Mouse (Mus musculus) heart, embryonic 10.5 days (tissue): Measurements from ENCODE around the gene Tedc1. TPM values are rescaled to one million over a fixed set of nuclear protein-coding genes. Genes with fewer than 3 reads are reported as not detected.

ENCODE experiments used
- DNase-seq: peaks from one replicate; pipeline ENCODE4 v3.0.0-alpha.2; 2017; ENCODE audit warnings: low spot score
- H3K27ac ChIP-seq: fragments of 300-500 bp; sonication (generic); 2 replicates; pipeline ENCODE4 v1.5.1; 2016; ENCODE audit warnings: mild to moderate bottlenecking
- H3K27me3 ChIP-seq: fragments of 300-500 bp; sonication (generic); 2 replicates; pipeline ENCODE4 v1.6.1; 2016; ENCODE audit warnings: mild to moderate bottlenecking; ENCODE audit not compliant: poor library complexity, insufficient read depth, severe bottlenecking
- H3K36me3 ChIP-seq: fragments of 300-500 bp; sonication (generic); 2 replicates; pipeline ENCODE4 v1.6.1; 2016; ENCODE audit warnings: mild to moderate bottlenecking, moderate library complexity
- H3K4me1 ChIP-seq: fragments of 300-500 bp; sonication (generic); 2 replicates; pipeline ENCODE4 v1.6.1; 2016; ENCODE audit warnings: mild to moderate bottlenecking
- H3K4me3 ChIP-seq: fragments of 300-500 bp; sonication (generic); 2 replicates; pipeline ENCODE4 v1.5.1; 2016; ENCODE audit warnings: mild to moderate bottlenecking, moderate library complexity
- H3K9me3 ChIP-seq: fragments of 300-500 bp; sonication (generic); 2 replicates; pipeline ENCODE4 v1.6.1; 2016; ENCODE audit warnings: mild to moderate bottlenecking, moderate library complexity
- WGBS: fragments of 180-500 bp; shearing (Covaris S2); methylation state at CpG from one replicate; pipeline ENCODE4 v1.1.7; 2016; 5-methylcytosine and 5-hydroxymethylcytosine counted together
- polyA plus RNA-seq: library from polyadenylated mRNA; unstranded; fragments of >200 nt; fragmentation: Nextera tagmentation; extraction: Ambion mirVana; gene quantifications from 2 replicates; pipeline ENCODE4 v1.2.1, GENCODE M21; 2016

Tedc1 gene
- polyA plus RNA-seq, 1 experiment from 2014 or later: 32.7 TPM

GRCm38 (mm10) chr12:113142021-113142975 is 13.9 kb upstream of the Tedc1 start:
- WGBS: 11% methylated on average over 15 of the region's 15 CpGs
- H3K4me1 ChIP-seq: peaks cover 91% of the 10 kb centered on the region
- H3K36me3 ChIP-seq: peaks cover 42% of the 10 kb centered on the region
- peak; percentile 94 for DNase-seq
- H3K4me3 ChIP-seq: peak overlapping the region; percentile 82
- H3K9me3 ChIP-seq: no peaks in the 10 kb centered on the region
- H3K27me3 ChIP-seq: no peaks in the 10 kb centered on the region
- peak overlapping the region; percentile 91 for H3K27ac ChIP-seq

GRCm38 (mm10) chr12:113143164-113143563 is 13.1 kb upstream of the Tedc1 start:
- WGBS: 39% methylated on average over 7 of the region's 7 CpGs
- Histone ChIP-seq H3K27me3 (no peaks in the 10 kb centered on the region), H3K36me3 (peaks cover 35% of the 10 kb centered on the region), H3K9me3 (no peaks in the 10 kb centered on the region), H3K27ac (peak overlapping the region; percentile 91), H3K4me3 (peak overlapping the region; percentile 82), H3K4me1 (peaks cover 91% of the 10 kb centered on the region)
- DNase-seq: no peak

GRCm38 (mm10) chr12:113144001-113144756 is 12.0 kb upstream of the Tedc1 start:
- H3K4me3 ChIP-seq: peak overlapping the region; percentile 82
- no peaks in the 10 kb centered on the region for H3K27me3 ChIP-seq
- H3K9me3 ChIP-seq: no peaks in the 10 kb centered on the region
- H3K27ac ChIP-seq: peak overlapping the region; percentile 91; the same call in 1 of the 2 replicates
- 74% methylated on average over 20 of the region's 20 CpGs for WGBS
- peaks cover 89% of the 10 kb centered on the region for H3K4me1 ChIP-seq
- H3K36me3 ChIP-seq: peaks cover 35% of the 10 kb centered on the region
- peak; percentile 77 for DNase-seq

- peak overlapping the region; percentile 3; the same call in 1 of the 2 replicates for H3K4me3 ChIP-seq
- peaks cover 35% of the 10 kb centered on the region for H3K36me3 ChIP-seq
- H3K9me3 ChIP-seq: no peaks in the 10 kb centered on the region
- H3K27me3 ChIP-seq: no peaks in the 10 kb centered on the region
- 86% methylated on average over 16 of the region's 16 CpGs for WGBS
- H3K27ac ChIP-seq: peak overlapping the region; percentile 32; the same call in 1 of the 2 replicates
- DNase-seq: peak; percentile 73
- H3K4me1 ChIP-seq: peaks cover 87% of the 10 kb centered on the region
These were observed 11.3 kb upstream of the Tedc1 start for GRCm38 (mm10) chr12:113144886-113145285.

GRCm38 (mm10) chr12:113145591-113145990 is 10.6 kb upstream of the Tedc1 start:
- H3K27me3 ChIP-seq: 0 out of 2 replicates have a peak, but pooled peaks cover 3% of the 10 kb centered on the region
- no peak for DNase-seq
- H3K27ac ChIP-seq: peak overlapping the region; percentile 74; the same call in 1 of the 2 replicates
- H3K9me3 ChIP-seq: no peaks in the 10 kb centered on the region
- no peak overlapping the region for H3K4me3 ChIP-seq
- WGBS: 80% methylated on average over 5 of the region's 5 CpGs
- peaks cover 35% of the 10 kb centered on the region for H3K36me3 ChIP-seq
- H3K4me1 ChIP-seq: peaks cover 85% of the 10 kb centered on the region

GRCm38 (mm10) chr12:113146112-113147057 is 9.8 kb upstream of the Tedc1 start, which contains the start of gene Crip1:
Gene Crip1, plus strand, starts transcription at chr12:113146316.
- Histone ChIP-seq H3K4me3 (peak within 1 kb of the TSS; percentile 36), H3K36me3 (peaks cover 35% of the 10 kb centered on the region), H3K4me1 (peaks cover 93% of the 10 kb centered on the region), H3K27me3 (0 out of 2 replicates have a peak, but pooled peaks cover 4% of the 10 kb centered on the region), H3K9me3 (no peaks in the 10 kb centered on the region), H3K27ac (peak within 1 kb of the TSS; percentile 74)
- WGBS: 9% methylated on average over 45 of the region's 45 CpGs
- peak; percentile 88 for DNase-seq

GRCm38 (mm10) chr12:113147481-113147880 is 8.7 kb upstream of the Tedc1 start:
- H3K27me3 ChIP-seq: peaks cover 7% of the 10 kb centered on the region; the same call in 1 of the 2 replicates
- H3K36me3 ChIP-seq: peaks cover 33% of the 10 kb centered on the region
- 69% methylated on average over 8 of the region's 8 CpGs for WGBS
- no peak overlapping the region for H3K4me3 ChIP-seq
- peaks cover 94% of the 10 kb centered on the region for H3K4me1 ChIP-seq
- no peak for DNase-seq
- no peaks in the 10 kb centered on the region for H3K9me3 ChIP-seq
- H3K27ac ChIP-seq: peak overlapping the region; percentile 65

- H3K27me3 ChIP-seq: peaks cover 12% of the 10 kb centered on the region; the same call in 1 of the 2 replicates
- 28% methylated on average over 16 of the region's 16 CpGs for WGBS
These were observed 7.7 kb upstream of the Tedc1 start for GRCm38 (mm10) chr12:113148381-113149035.

GRCm38 (mm10) chr12:113149341-113149740 is 6.9 kb upstream of the Tedc1 start:
- 63% methylated on average over 4 of the region's 4 CpGs for WGBS
- Histone ChIP-seq H3K4me3 (no peak overlapping the region), H3K27ac (0 out of 2 replicates have a peak overlapping the region, but pooled peaks have one; percentile 75), H3K27me3 (peaks cover 12% of the 10 kb centered on the region; the same call in 1 of the 2 replicates), H3K9me3 (no peaks in the 10 kb centered on the region), H3K36me3 (peaks cover 22% of the 10 kb centered on the region), H3K4me1 (peaks cover 84% of the 10 kb centered on the region)
- no peak for DNase-seq

More at GRCm38 (mm10) chr12:113148381-113149035, 7.7 kb upstream of the Tedc1 start:
- Histone ChIP-seq H3K4me3 (peak overlapping the region; percentile 20; the same call in 1 of the 2 replicates), H3K27ac (peak overlapping the region; percentile 75; the same call in 1 of the 2 replicates), H3K4me1 (peaks cover 92% of the 10 kb centered on the region), H3K36me3 (peaks cover 25% of the 10 kb centered on the region), H3K9me3 (no peaks in the 10 kb centered on the region)
- peak; percentile 79 for DNase-seq

GRCm38 (mm10) chr12:113149896-113150295 is 6.3 kb upstream of the Tedc1 start:
- Histone ChIP-seq H3K4me1 (peaks cover 82% of the 10 kb centered on the region), H3K9me3 (no peaks in the 10 kb centered on the region), H3K4me3 (no peak overlapping the region), H3K27me3 (peaks cover 12% of the 10 kb centered on the region; the same call in 1 of the 2 replicates), H3K27ac (no peak overlapping the region), H3K36me3 (peaks cover 16% of the 10 kb centered on the region)
- no peak for DNase-seq
- WGBS: 85% methylated on average over 3 of the region's 3 CpGs

GRCm38 (mm10) chr12:113150591-113150990 is 5.6 kb upstream of the Tedc1 start:
- Histone ChIP-seq H3K4me1 (peaks cover 82% of the 10 kb centered on the region), H3K27me3 (peaks cover 12% of the 10 kb centered on the region; the same call in 1 of the 2 replicates), H3K27ac (no peak overlapping the region), H3K9me3 (no peaks in the 10 kb centered on the region), H3K4me3 (no peak overlapping the region), H3K36me3 (peaks cover 9% of the 10 kb centered on the region)
- DNase-seq: no peak
- 35% methylated on average over 4 of the region's 4 CpGs for WGBS
